Mouse (Mus musculus) bone marrow macrophage, adult 2 months (primary cell): Measurements from ENCODE around the gene Prune2.

Experiments used
- CTCF ChIP-seq: IDR thresholded peaks from 2 replicates; pipeline ENCODE4 v1.5.1; 2012; ENCODE audit warnings: low read depth, mild to moderate bottlenecking, low read length, moderate library complexity
- POLR2A ChIP-seq: IDR thresholded peaks from 2 replicates; pipeline ENCODE4 v1.6.1; 2012; ENCODE audit warnings: mild to moderate bottlenecking, low read depth, low read length, borderline replicate concordance

GRCm38 (mm10) chr19:16970612-16971011 lies 14.7 kb downstream of the Prune2 start:
- TF ChIP-seq CTCF (no peak), POLR2A (no peak)
